Mouse (Mus musculus) liver, embryonic 14.5 days (tissue): Measurements from ENCODE around the gene Crispld2.

Source experiments
- CTCF ChIP-seq: IDR thresholded peaks from 2 replicates; pipeline ENCODE4 v1.5.1; 2016; ENCODE audit warnings: antibody characterized with exemption, low read depth, control low read depth
- EP300 ChIP-seq: IDR thresholded peaks from 2 replicates; pipeline ENCODE4 v1.6.1; 2016; ENCODE audit warnings: antibody characterized with exemption, low read depth

DNA sequence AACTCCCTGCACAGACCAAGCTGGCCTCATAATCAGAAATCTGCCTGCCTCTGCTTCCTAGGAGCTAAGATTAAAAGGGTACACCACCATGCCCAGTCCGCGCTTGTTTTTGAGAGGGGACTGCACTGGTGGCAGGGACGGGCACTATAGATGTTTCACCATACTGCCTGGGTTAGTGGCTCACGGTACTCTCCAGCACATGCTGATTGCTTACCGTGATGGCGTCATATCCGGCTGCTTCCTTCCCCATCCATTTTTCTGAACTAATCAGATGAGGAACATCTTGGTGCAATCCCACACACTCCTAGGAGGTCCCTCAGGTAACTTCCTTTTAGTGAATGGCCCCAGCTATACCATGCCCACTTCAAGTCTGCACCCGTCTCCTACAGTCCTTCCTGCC is 52.7 kb downstream of the Crispld2 start:
- TF ChIP-seq EP300 (no peak), CTCF (no peak)
